Mouse (Mus musculus) 3134 (cell line): ENCODE measurements at regions not wholly inside any gene's neighbourhood (a gene's known extent, or its start where the extent isn't known, plus 50 kb on each side); places are given as distances from the start of the nearest gene placed in this dataset.

Experiments
- DNase-seq: peaks from one replicate; pipeline ENCODE4 v3.0.0-alpha.2; 2011; ENCODE audit warnings: low spot score; ENCODE audit not compliant: insufficient read length; ENCODE audit errors: extremely low read depth

- no peak for DNase-seq
Observed at GRCm38 (mm10) chr1:177337141-177337540, 79.1 kb upstream of the Akt3 start.

GRCm38 (mm10) chr1:177336436-177336835 lies 78.4 kb upstream of the Akt3 start:
- no peak for DNase-seq

- no peak for DNase-seq
Observed at GRCm38 (mm10) chr1:177335961-177336360, 78.0 kb upstream of the Akt3 start.

- no peak for DNase-seq
Observed at GRCm38 (mm10) chr1:177323366-177323765, 65.4 kb upstream of the Akt3 start.

GRCm38 (mm10) chr1:177322745-177323299 lies 64.8 kb upstream of the Akt3 start:
- DNase-seq, result no peak

- DNase-seq, result no peak
Observed at GRCm38 (mm10) chr1:177322307-177322685, 64.3 kb upstream of the Akt3 start.

- peak; percentile 55 for DNase-seq
Observed at GRCm38 (mm10) chr1:177321655-177322306, 63.8 kb upstream of the Akt3 start.

- no peak for DNase-seq
Observed at GRCm38 (mm10) chr1:177308213-177308872, 50.3 kb upstream of the Akt3 start.
